Mouse (Mus musculus) neural tube, embryonic 11.5 days (tissue): ENCODE data around the gene Odc1. TPM values are rescaled to one million over a fixed set of nuclear protein-coding genes. Genes with fewer than 3 reads are reported as not detected.
"Not testable (repeated sequence)": the region's sequence is repeated elsewhere in the genome, so short reads cannot be mapped to it uniquely, and the experiment has no call there.

Experiments
- ATAC-seq: fragments of 200-750 bp; cut with Nextera tagmentation; 2 replicates; pipeline ENCODE4 v1.8.0; 2017; ENCODE audit warnings: moderate number of reproducible peaks, mild to moderate bottlenecking, moderate TSS enrichment, moderate library complexity; ENCODE audit not compliant: insufficient read depth, low FRiP score, low TSS enrichment
- DNase-seq: peaks from one replicate; pipeline ENCODE4 v3.0.0-alpha.2; 2015; ENCODE audit warnings: low spot score
- H3K27ac ChIP-seq: fragments of 300-500 bp; sonication (generic); 2 replicates; pipeline ENCODE4 v1.5.1; 2014; ENCODE audit warnings: low read depth, mild to moderate bottlenecking, low read length
- H3K27me3 ChIP-seq: fragments of 300-500 bp; sonication (generic); 2 replicates; pipeline ENCODE4 v1.6.1; 2014; ENCODE audit warnings: mild to moderate bottlenecking, low read length, mixed read lengths; ENCODE audit not compliant: control insufficient read depth, insufficient read depth
- H3K36me3 ChIP-seq: fragments of 300-500 bp; sonication (generic); 2 replicates; pipeline ENCODE4 v1.6.1; 2014; ENCODE audit warnings: mild to moderate bottlenecking, low read length, moderate library complexity, mixed read lengths; ENCODE audit not compliant: control insufficient read depth, insufficient read depth
- H3K4me1 ChIP-seq: fragments of 300-500 bp; sonication (generic); 2 replicates; pipeline ENCODE4 v1.6.1; 2014; ENCODE audit warnings: low read length, mixed read lengths; ENCODE audit not compliant: control insufficient read depth, insufficient read depth
- H3K4me2 ChIP-seq: fragments of 300-500 bp; sonication (generic); 2 replicates; pipeline ENCODE4 v1.6.1; 2014; ENCODE audit warnings: low read depth, mild to moderate bottlenecking, moderate library complexity
- H3K4me3 ChIP-seq: fragments of 300-500 bp; sonication (generic); 2 replicates; pipeline ENCODE4 v1.5.1; 2014; ENCODE audit warnings: low read depth, low read length
- H3K9ac ChIP-seq: fragments of 300-500 bp; sonication (generic); 2 replicates; pipeline ENCODE4 v1.6.1; 2014; ENCODE audit warnings: mild to moderate bottlenecking, low read length
- H3K9me3 ChIP-seq: fragments of 300-500 bp; sonication (generic); 2 replicates; pipeline ENCODE4 v1.6.1; 2016; ENCODE audit warnings: low read length; ENCODE audit not compliant: control insufficient read depth
- WGBS: fragments of 180-500 bp; shearing (Covaris S2); extraction: QIAGEN DNeasy Blood & Tissue Kit; methylation state at CpG from one replicate; pipeline ENCODE4 v1.1.7; 2014; 5-methylcytosine and 5-hydroxymethylcytosine counted together
- polyA plus RNA-seq: library from polyadenylated mRNA; unstranded; fragments of >200 nt; fragmentation: Nextera tagmentation; extraction: Ambion mirVana; gene quantifications from 2 replicates; pipeline ENCODE4 v1.2.1, GENCODE M21; 2014

Gene Odc1
- polyA plus RNA-seq, 1 experiment from 2014 or later, result 277 TPM

DNA sequence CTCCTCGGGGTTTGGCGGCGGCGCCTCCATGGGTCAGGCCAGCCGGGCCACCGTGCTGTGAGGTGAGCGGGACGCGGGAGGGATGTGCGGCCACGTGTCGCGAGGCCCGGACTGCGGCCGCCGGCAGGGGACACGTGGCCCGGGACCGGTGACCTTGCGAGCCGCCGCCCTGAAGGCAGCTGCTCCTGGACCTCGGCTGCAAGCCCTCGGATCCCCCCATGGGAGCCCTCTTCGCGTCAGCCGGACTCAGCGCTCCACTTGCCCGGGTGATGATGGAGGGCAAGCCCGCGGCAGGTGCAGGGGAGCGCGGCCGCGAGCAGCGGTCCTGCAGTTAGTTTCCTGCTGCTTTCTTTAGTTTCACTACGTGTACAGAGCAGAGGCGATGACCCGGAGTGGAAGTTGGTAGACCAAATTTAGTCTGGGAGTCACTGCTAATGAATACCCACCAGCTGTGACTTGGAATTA lies 545 bp downstream of the Odc1 start:
- Histone ChIP-seq H3K9ac (peak overlapping the region; percentile 96), H3K9me3 (no peaks in the 10 kb centered on the region), H3K4me1 (peaks cover 10% of the 10 kb centered on the region), H3K4me3 (peak overlapping the region; percentile 82), H3K27ac (peak overlapping the region; percentile 92), H3K27me3 (no peaks in the 10 kb centered on the region), H3K36me3 (peaks cover 7% of the 10 kb centered on the region), H3K4me2 (peak overlapping the region; percentile 70)
- peak; percentile 70 for DNase-seq
- ATAC-seq, result peak; percentile 64
- under 1% methylated on average over 40 of the region's 40 CpGs for WGBS

DNA sequence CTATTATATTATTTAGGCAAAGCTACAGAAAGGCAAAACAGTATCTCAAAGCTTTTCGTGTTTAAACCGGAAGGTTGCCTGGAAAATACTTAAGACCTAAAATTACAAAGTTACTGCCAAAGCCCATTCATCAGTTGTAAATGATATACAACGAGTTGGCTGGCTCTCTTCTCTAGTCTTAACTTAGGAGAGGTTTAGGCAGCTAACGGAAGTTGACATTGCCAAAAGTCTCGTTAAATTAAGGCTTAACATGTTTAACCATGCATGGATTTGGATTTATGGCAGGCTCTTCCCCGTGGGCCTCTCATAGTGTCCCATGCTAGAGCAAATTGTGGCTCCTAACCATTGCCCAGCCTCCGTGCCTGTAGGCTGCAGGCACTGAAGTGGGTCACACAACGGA lies 1.3 kb downstream of the Odc1 start:
- H3K4me1 ChIP-seq, result peaks cover 10% of the 10 kb centered on the region
- no peaks in the 10 kb centered on the region for H3K27me3 ChIP-seq
- 2% methylated on average over 8 of the region's 8 CpGs for WGBS
- DNase-seq, result no peak
- peak overlapping the region; percentile 70 for H3K4me2 ChIP-seq
- H3K9ac ChIP-seq, result peak overlapping the region; percentile 96
- H3K4me3 ChIP-seq, result peak overlapping the region; percentile 82
- peaks cover 7% of the 10 kb centered on the region for H3K36me3 ChIP-seq
- ATAC-seq, result no peak
- H3K27ac ChIP-seq, result no peak overlapping the region
- H3K9me3 ChIP-seq, result no peaks in the 10 kb centered on the region

DNA sequence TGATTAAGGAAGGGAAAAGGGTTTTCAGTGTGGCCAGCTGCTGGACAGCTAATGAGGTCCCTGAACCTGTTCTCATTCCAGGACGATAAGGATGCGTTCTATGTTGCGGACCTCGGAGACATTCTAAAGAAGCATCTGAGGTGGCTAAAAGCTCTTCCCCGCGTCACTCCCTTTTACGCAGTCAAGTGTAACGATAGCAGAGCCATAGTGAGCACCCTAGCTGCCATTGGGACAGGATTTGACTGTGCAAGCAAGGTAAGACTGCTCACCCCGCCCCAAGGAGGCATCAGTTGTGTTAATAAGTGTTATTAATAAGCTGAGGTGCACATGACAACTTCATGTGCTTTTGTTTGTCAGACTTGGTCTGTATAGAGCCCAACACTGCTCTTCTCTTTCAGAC lies 3.0 kb downstream of the Odc1 start:
- 93% methylated on average over 9 of the region's 9 CpGs for WGBS
- not testable (repeated sequence) for ATAC-seq, DNase-seq, H3K27me3 ChIP-seq, H3K4me2 ChIP-seq, H3K9me3 ChIP-seq, H3K27ac ChIP-seq, H3K4me3 ChIP-seq, H3K9ac ChIP-seq, H3K4me1 ChIP-seq
- peaks cover 11% of the 10 kb centered on the region for H3K36me3 ChIP-seq

DNA sequence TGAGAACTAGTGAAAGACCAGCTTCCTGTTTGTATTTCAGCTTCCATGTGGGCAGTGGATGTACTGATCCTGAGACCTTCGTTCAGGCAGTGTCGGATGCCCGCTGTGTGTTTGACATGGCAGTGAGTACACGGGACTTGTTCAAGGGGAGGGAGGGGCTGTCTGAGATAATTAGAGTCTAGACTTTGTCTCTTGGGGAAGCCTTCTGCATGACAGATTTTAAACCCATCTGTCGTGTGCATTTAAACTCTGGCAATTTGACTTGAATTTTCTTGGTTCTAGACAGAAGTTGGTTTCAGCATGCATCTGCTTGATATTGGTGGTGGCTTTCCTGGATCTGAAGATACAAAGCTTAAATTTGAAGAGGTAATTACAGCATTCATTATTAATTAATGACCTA lies 3.9 kb downstream of the Odc1 start:
- H3K4me3 ChIP-seq, result no peak overlapping the region
- no peak overlapping the region for H3K27ac ChIP-seq
- H3K9ac ChIP-seq, result no peak overlapping the region
- no peak overlapping the region for H3K4me2 ChIP-seq
- ATAC-seq, result no peak
- no peak for DNase-seq
- H3K4me1 ChIP-seq, result peaks cover 10% of the 10 kb centered on the region
- H3K36me3 ChIP-seq, result peaks cover 11% of the 10 kb centered on the region
- no peaks in the 10 kb centered on the region for H3K27me3 ChIP-seq
- WGBS, result 75% methylated on average over 5 of the region's 5 CpGs
- H3K9me3 ChIP-seq, result no peaks in the 10 kb centered on the region

DNA sequence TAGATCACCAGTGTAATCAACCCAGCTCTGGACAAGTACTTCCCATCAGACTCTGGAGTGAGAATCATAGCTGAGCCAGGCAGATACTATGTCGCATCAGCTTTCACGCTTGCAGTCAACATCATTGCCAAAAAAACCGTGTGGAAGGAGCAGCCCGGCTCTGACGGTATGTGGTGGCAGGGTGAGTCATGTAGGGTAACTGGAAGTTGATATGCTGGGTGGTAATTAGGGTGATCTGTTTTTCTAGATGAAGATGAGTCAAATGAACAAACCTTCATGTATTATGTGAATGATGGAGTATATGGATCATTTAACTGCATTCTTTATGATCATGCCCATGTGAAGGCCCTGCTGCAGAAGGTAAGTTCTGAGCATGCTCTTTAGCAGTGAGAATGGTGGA lies 4.8 kb downstream of the Odc1 start:
- H3K4me1 ChIP-seq, result not testable (repeated sequence)
- peaks cover 11% of the 10 kb centered on the region for H3K36me3 ChIP-seq
- 88% methylated on average over 5 of the region's 5 CpGs for WGBS

DNA sequence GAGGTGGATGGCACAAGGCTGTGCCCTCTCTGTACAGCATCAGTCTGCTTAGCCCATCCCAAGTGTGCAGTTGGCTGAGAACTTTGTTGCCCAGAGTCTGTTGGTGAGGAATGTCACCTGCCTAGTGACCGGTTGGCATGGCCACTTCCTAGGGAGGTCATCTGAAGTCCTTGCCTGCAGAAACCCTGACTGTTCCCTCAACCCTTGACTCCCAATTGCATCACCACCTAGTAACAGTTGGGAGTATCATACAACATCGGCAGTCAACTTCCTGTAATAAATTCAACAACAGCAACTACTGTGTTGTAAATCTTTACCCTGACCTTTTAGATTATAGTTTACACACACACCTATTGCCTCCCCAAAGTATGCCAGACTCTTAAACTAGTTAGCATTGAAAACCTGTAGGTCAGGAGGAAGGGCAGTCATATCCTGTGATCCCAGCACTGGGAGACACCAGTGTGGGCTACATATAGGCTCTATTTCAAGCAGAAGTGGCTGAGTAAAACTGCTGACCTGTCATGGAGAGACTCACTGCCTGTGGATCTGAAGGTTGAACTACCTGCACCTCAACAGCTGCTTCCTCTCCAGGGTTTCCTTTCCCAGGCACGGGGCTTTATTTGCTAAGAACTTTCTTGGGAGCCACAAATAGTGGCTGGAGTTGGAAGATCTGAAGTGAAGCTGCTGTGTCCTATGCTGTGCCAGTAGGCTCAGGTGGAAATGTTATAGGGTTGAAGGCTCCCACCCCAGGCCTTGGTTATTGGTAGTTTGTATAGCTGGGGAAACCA lies 6.8 kb downstream of the Odc1 start:
- H3K9ac ChIP-seq, result no peak overlapping the region
- H3K27me3 ChIP-seq, result no peaks in the 10 kb centered on the region
- H3K4me3 ChIP-seq, result no peak overlapping the region
- 74% methylated on average over 3 of the region's 3 CpGs for WGBS
- H3K36me3 ChIP-seq, result peaks cover 11% of the 10 kb centered on the region
- no peak overlapping the region for H3K27ac ChIP-seq
- no peaks in the 10 kb centered on the region for H3K9me3 ChIP-seq
- H3K4me2 ChIP-seq, result no peak overlapping the region
- H3K4me1 ChIP-seq, result peaks cover 5% of the 10 kb centered on the region
- ATAC-seq, result no peak
- DNase-seq, result no peak

More for the DNA sequence above, 4.8 kb downstream of the Odc1 start:
- H3K4me3 ChIP-seq, H3K27ac ChIP-seq, DNase-seq, ATAC-seq, H3K9me3 ChIP-seq, H3K9ac ChIP-seq, H3K27me3 ChIP-seq, H3K4me2 ChIP-seq: not testable (repeated sequence)

DNA sequence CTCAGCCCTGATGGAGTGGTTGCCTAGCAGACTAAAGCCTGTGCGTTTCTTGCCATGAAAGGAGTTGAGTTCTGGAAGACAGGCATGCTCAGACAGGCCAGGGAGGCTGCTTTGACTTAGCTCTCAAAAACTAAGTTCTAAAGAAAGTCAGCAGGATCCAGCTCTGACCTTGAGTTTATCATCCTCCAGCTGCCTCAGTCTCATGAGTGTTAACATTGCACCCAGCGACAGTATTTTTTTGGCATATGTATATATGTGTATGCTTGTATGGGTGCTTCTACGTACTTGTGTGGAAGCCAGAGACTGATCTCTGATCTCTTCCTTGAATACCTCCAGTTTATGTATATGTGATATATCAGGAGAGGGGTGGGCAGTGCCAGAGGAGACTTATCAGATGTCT lies 7.8 kb downstream of the Odc1 start:
- Histone ChIP-seq H3K27me3 (no peaks in the 10 kb centered on the region), H3K4me1 (no peaks in the 10 kb centered on the region), H3K36me3 (peaks cover 11% of the 10 kb centered on the region), H3K27ac (no peak overlapping the region), H3K9me3 (no peaks in the 10 kb centered on the region), H3K9ac (no peak overlapping the region), H3K4me3 (no peak overlapping the region), H3K4me2 (no peak overlapping the region)
- ATAC-seq (no peak), DNase-seq (no peak)
- WGBS, result 78% methylated on average over 3 of the region's 3 CpGs

DNA sequence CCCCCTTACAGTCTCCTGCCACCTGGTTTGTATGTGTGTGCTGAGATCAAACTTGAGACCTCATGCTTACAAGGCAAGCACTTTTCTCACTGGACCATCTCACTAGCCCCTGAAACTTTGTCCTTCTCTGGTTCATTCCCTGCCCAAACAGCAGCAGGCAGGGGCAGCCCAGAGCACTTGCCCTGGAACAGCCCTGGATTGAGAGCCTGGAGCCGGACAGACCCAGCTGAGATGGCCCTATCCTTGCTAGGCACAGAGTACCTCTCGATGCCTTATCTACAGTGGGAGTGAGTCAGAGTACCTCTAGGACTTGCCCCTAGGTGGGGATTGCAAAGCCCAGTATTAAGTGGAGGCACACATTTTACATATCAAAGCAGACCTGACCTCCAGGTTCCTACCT lies 8.4 kb downstream of the Odc1 start:
- no peak overlapping the region for H3K4me2 ChIP-seq
- no peak overlapping the region for H3K27ac ChIP-seq
- no peak overlapping the region for H3K4me3 ChIP-seq
- H3K27me3 ChIP-seq, result no peaks in the 10 kb centered on the region
- H3K36me3 ChIP-seq, result peaks cover 8% of the 10 kb centered on the region
- 0 out of 2 replicates have a peak, but pooled peaks cover under 1% of the 10 kb centered on the region for H3K4me1 ChIP-seq
- no peak overlapping the region for H3K9ac ChIP-seq
- 70% methylated on average over 2 of the region's 2 CpGs for WGBS
- no peaks in the 10 kb centered on the region for H3K9me3 ChIP-seq
- no peak for DNase-seq
- ATAC-seq, result no peak

DNA sequence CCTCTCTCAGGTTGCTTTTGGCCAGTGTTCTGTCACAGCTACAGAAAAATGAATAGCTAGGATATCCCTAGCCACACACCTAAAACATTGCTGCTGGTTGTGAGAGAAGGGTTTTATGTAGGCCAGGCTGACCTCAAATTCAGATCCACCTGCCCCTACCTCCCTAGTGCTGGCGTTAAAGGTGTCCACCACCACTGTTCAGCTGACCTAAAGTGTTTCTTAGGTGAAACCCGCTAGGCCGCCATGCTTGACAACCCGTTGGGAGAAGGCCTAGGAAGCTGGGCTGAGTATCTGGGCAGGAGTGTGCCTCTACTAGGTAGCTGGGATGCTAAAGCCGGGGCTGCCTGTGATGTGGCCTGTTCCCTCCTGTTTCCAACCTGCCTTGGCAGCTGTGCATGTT lies 9.0 kb downstream of the Odc1 start:
- no peak overlapping the region for H3K27ac ChIP-seq
- no peak overlapping the region for H3K9ac ChIP-seq
- H3K4me2 ChIP-seq, result no peak overlapping the region
- H3K27me3 ChIP-seq, result no peaks in the 10 kb centered on the region
- no peaks in the 10 kb centered on the region for H3K9me3 ChIP-seq
- H3K4me3 ChIP-seq, result no peak overlapping the region
- ATAC-seq (no peak), DNase-seq (no peak)
- WGBS, result 81% methylated on average over 5 of the region's 5 CpGs
- 0 out of 2 replicates have a peak, but pooled peaks cover 2% of the 10 kb centered on the region for H3K4me1 ChIP-seq
- H3K36me3 ChIP-seq, result peaks cover 8% of the 10 kb centered on the region; the same call in 1 of the 2 replicates
